ENCODE assay signal across 12 mouse cellular contexts in genomic region chr1:176698647-176699046, GRCm38 (mm10).
DNase-seq lines count a peak whose midpoint lies in the region; ATAC-seq lines count a peak whose summit lies in the region.
"Had no signal": no experiment of that assay in that cellular context is flagged by ENCODE, and none has a peak within 500 bp of the region (broad histone marks: within the 10 kb centered on the region; RNA-seq: fewer than 3 reads in every experiment).

No protein-coding gene starts in this region.

- H3K4me3 ChIP-seq in heart, embryonic 10.5 days: no peak overlapping the region
- H3K4me3 ChIP-seq: heart, embryonic 15.5 days had no signal

- peak; percentile 61 for DNase-seq in heart, embryonic 10.5 days (ENCODE audit: low spot score)
- DNase-seq in heart, adult 8-10 months (ENCODE audit: low spot score): no peak
- DNase-seq in left cerebral cortex, postnatal 14 days (ENCODE audit: low spot score in 2 of 2): peak; percentile 16 to 51
- no peak for DNase-seq in left cerebral cortex, postnatal 4 days
- DNase-seq in NIH3T3 (ENCODE audit: low read depth): peak; percentile 16
- DNase-seq in brain, adult 2 months (ENCODE audit: low read depth, low spot score): peak; percentile 74
- no peak for DNase-seq in spleen, postnatal 14 days (ENCODE audit: low spot score in 2 of 2)
- DNase-seq: adrenal gland, postnatal 25 days; kidney, adult 11 months; lung, postnatal 10 days had no signal

- no peak for ATAC-seq in erythroid progenitor cell, adult 5-6 weeks (replicated peaks; ENCODE audit: low FRiP score, poor library complexity, severe bottlenecking)

- intact Hi-C loops in left cerebral cortex, postnatal 14 days (cut with DNase I): loop anchor here (1.0 kb wide), 2 partner anchors 475 to 762 kb away; no protein-coding TSS in a partner anchor
- intact Hi-C loops in left cerebral cortex, postnatal 4 days (cut with DNase I): loop anchor here (2.0 to 5.0 kb wide), 2 partner anchors 476 to 762 kb away; no protein-coding TSS in a partner anchor

- no peaks in the 10 kb centered on the region for H3K4me1 ChIP-seq in heart, embryonic 10.5 days
- H3K4me1 ChIP-seq: heart, embryonic 15.5 days had no signal

- H3K36me3 ChIP-seq in heart, embryonic 10.5 days: no peaks in the 10 kb centered on the region
- H3K36me3 ChIP-seq: heart, embryonic 15.5 days had no signal

- H3K27me3 ChIP-seq in heart, embryonic 10.5 days (ENCODE audit: insufficient read depth, poor library complexity, severe bottlenecking): no peaks in the 10 kb centered on the region
- H3K27me3 ChIP-seq: heart, embryonic 15.5 days had no signal

- H3K9me3 ChIP-seq in heart, embryonic 10.5 days: no peaks in the 10 kb centered on the region
- H3K9me3 ChIP-seq: heart, embryonic 15.5 days had no signal

- WGBS in heart, embryonic 10.5 days: 75% methylated on average over 3 of the region's 3 CpGs

- H3K27ac ChIP-seq in heart, embryonic 10.5 days: no peak overlapping the region
- H3K27ac ChIP-seq: heart, embryonic 15.5 days had no signal

Comparison
In these comparisons a context has a peak if more than half of its experiments do, and no peak if none do; other contexts are left out.
1. DNase-seq: peak in heart, embryonic 10.5 days (single experiment), left cerebral cortex, postnatal 14 days (2 of 2), NIH3T3 (single experiment) and brain, adult 2 months (single experiment); none in heart, adult 8-10 months (single experiment), left cerebral cortex, postnatal 4 days (single experiment) and spleen, postnatal 14 days (0 of 2).